Mouse (Mus musculus) myocyte (in vitro differentiated cells): ENCODE data around the gene Celf2. TPM values are rescaled to one million over a fixed set of nuclear protein-coding genes. Genes with fewer than 3 reads are reported as not detected.

Experiments
- H3K27me3 ChIP-seq: one replicate; pipeline ENCODE4 v1.6.1; 2011; ENCODE audit not compliant: control insufficient read depth, insufficient read depth, insufficient read length
- H3K36me3 ChIP-seq: one replicate; pipeline ENCODE4 v1.6.1; 2011; ENCODE audit not compliant: control insufficient read depth, insufficient read depth
- H3K4me2 ChIP-seq: one replicate; pipeline ENCODE4 v1.6.1; 2011; ENCODE audit warnings: low read depth, control low read depth
- H3K4me3 ChIP-seq: one replicate; pipeline ENCODE4 v1.5.1; 2011; ENCODE audit warnings: mild to moderate bottlenecking, control low read depth, moderate library complexity
- H3K79me2 ChIP-seq: one replicate; pipeline ENCODE4 v1.6.1; 2011; ENCODE audit not compliant: control insufficient read depth, insufficient read depth
- H3ac ChIP-seq: one replicate; pipeline ENCODE4 v1.6.1; 2011; ENCODE audit not compliant: control insufficient read depth, insufficient read length
- CEBPB ChIP-seq: IDR thresholded peaks from 2 replicates; pipeline ENCODE4 v1.6.1; 2011; ENCODE audit warnings: mild to moderate bottlenecking, moderate library complexity; ENCODE audit not compliant: poor library complexity, insufficient read depth, severe bottlenecking
- E2F4 ChIP-seq: IDR thresholded peaks from one replicate; pipeline ENCODE4 v1.6.1; 2011; ENCODE audit warnings: mild to moderate bottlenecking, control low read depth, moderate library complexity; ENCODE audit not compliant: insufficient read depth
- MAX ChIP-seq: IDR thresholded peaks from one replicate; pipeline ENCODE4 v1.6.1; 2011; ENCODE audit warnings: low read depth, mild to moderate bottlenecking, control low read depth
- MYOD1 ChIP-seq, 3 experiments: IDR thresholded peaks; one replicate each; pipeline ENCODE4 v1.6.1; 2011; ENCODE audit warnings: control low read depth in 2 of 3, low read depth in 2 of 3, mild to moderate bottlenecking in 2 of 3, moderate library complexity in 1 of 3; ENCODE audit not compliant: insufficient read length in 2 of 3, control insufficient read depth in 1 of 3
- MYOG ChIP-seq, 3 experiments: IDR thresholded peaks; one replicate each; pipeline ENCODE4 v1.6.1; 2011; ENCODE audit warnings: control low read depth in 2 of 3, low read depth in 2 of 3, mild to moderate bottlenecking in 2 of 3; ENCODE audit not compliant: insufficient read length in 2 of 3, control insufficient read depth in 1 of 3, insufficient read depth in 1 of 3
- POLR2A ChIP-seq: IDR thresholded peaks from one replicate; pipeline ENCODE4 v1.6.1; 2011; ENCODE audit warnings: low read depth, mild to moderate bottlenecking, control low read depth, moderate library complexity; ENCODE audit not compliant: insufficient read length
- POLR2AphosphoS2 ChIP-seq: IDR thresholded peaks from one replicate; pipeline ENCODE4 v1.6.1; 2011; ENCODE audit warnings: low read depth, control low read depth; ENCODE audit not compliant: insufficient read length
- REST ChIP-seq: IDR thresholded peaks from one replicate; pipeline ENCODE4 v1.6.1; 2011; ENCODE audit warnings: mild to moderate bottlenecking, control low read depth, moderate library complexity; ENCODE audit not compliant: insufficient read depth, insufficient read length
- SRF ChIP-seq: IDR thresholded peaks from one replicate; pipeline ENCODE4 v1.6.1; 2011; ENCODE audit warnings: low read depth; ENCODE audit not compliant: control insufficient read depth, insufficient read length
- TCF12 ChIP-seq: IDR thresholded peaks from one replicate; pipeline ENCODE4 v1.6.1; 2011; ENCODE audit warnings: mild to moderate bottlenecking, control low read depth; ENCODE audit not compliant: poor library complexity, insufficient read depth, severe bottlenecking
- TCF3 ChIP-seq: IDR thresholded peaks from one replicate; pipeline ENCODE4 v1.6.1; 2011; ENCODE audit warnings: low read depth, control low read depth; ENCODE audit not compliant: insufficient read length
- USF1 ChIP-seq: IDR thresholded peaks from one replicate; pipeline ENCODE4 v1.6.1; 2011; ENCODE audit warnings: low read depth, mild to moderate bottlenecking, control low read depth, moderate library complexity
- polyA plus RNA-seq: library from polyadenylated mRNA; unstranded; fragments of >200 nt; fragmentation: generic; extraction: Trizol; gene quantifications from one replicate; pipeline ENCODE4 v1.2.1, GENCODE M21; 2012; ENCODE audit warnings: missing spikeins

Gene Celf2
- polyA plus RNA-seq, 1 experiment, result 30.1 TPM

DNA sequence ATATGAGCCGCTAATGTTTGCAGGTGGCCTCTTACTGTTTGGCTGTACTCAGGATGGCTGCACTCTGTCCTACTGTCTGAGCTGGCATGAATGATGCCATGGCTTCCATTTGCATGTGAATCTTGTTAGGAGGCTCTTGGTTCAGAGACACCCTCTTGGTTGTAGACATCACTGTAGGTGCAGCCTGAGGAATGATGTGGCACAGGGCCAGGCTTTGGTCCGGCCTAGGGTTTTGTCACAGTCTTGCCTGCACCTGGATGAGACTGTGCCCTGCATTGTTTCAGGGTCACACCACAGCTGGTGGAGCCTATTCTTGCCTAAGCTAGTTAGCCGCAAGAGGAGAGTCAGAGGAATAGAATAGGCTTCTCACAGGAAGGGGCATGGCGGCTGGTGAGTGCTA is 977.0 kb downstream of the Celf2 start:
- no peak overlapping the region for H3K4me3 ChIP-seq
- no peaks in the 10 kb centered on the region for H3K79me2 ChIP-seq
- TF ChIP-seq SRF (no peak), TCF3 (no peak), MYOG (IDR thresholded peaks at IDR 0.05; ENCODE audit: control insufficient read depth in 1 of 3, insufficient read depth in 1 of 3, insufficient read length in 2 of 3, low read depth in 2 of 3) (no peak), USF1 (no peak), TCF12 (no peak), E2F4 (no peak), MAX (no peak), REST (no peak), CEBPB (no peak), POLR2AphosphoS2 (no peak), MYOD1 (IDR thresholded peaks at IDR 0.05; ENCODE audit: control insufficient read depth in 1 of 3, insufficient read length in 2 of 3, low read depth in 2 of 3) (no peak), POLR2A (no peak)
- H3K4me2 ChIP-seq, result no peak overlapping the region
- H3K36me3 ChIP-seq, result no peaks in the 10 kb centered on the region
- H3K27me3 ChIP-seq, result no peaks in the 10 kb centered on the region
- H3ac ChIP-seq, result no peak overlapping the region

- TF ChIP-seq MYOD1 (IDR thresholded peaks at IDR 0.05; ENCODE audit: control insufficient read depth in 1 of 3, insufficient read length in 2 of 3, low read depth in 2 of 3), result no peak
- no peak for TF ChIP-seq MAX
- TF ChIP-seq MYOG (IDR thresholded peaks at IDR 0.05; ENCODE audit: control insufficient read depth in 1 of 3, insufficient read depth in 1 of 3, insufficient read length in 2 of 3, low read depth in 2 of 3), result no peak
- TF ChIP-seq POLR2A, result no peak
- no peak for TF ChIP-seq REST
- no peak for TF ChIP-seq POLR2AphosphoS2
- no peak for TF ChIP-seq TCF12
- TF ChIP-seq CEBPB, result no peak
- no peak for TF ChIP-seq E2F4
- no peak for TF ChIP-seq SRF
- no peak for TF ChIP-seq USF1
- no peak for TF ChIP-seq TCF3
- no peak overlapping the region for H3ac ChIP-seq
- no peak overlapping the region for H3K4me3 ChIP-seq
- no peaks in the 10 kb centered on the region for H3K79me2 ChIP-seq
- no peaks in the 10 kb centered on the region for H3K36me3 ChIP-seq
- no peaks in the 10 kb centered on the region for H3K27me3 ChIP-seq
- no peak overlapping the region for H3K4me2 ChIP-seq
Measured at GRCm38 (mm10) chr2:6528076-6528475, 981.3 kb downstream of the Celf2 start.

DNA sequence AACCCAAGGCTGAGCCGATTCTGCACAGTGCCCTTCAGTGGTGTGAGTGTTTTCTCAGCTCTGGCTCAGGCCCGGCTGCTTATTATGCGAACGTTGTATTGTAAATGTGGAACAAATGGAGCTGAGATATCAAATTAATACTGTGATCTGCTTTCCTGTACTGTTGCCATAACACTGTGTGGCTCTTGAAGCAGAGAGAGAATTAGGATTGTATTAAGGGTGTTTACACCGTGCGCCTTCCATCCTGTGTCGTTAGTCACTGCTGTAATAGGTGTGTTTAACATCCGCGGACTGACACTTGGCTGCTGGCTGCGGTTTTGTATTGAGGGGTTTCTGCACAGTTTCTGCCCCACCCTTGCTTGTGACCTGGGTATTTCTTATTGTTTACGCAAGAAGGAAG is 982.5 kb downstream of the Celf2 start:
- Histone ChIP-seq H3K79me2 (no peaks in the 10 kb centered on the region), H3ac (no peak overlapping the region), H3K4me3 (no peak overlapping the region), H3K4me2 (no peak overlapping the region), H3K36me3 (no peaks in the 10 kb centered on the region), H3K27me3 (no peaks in the 10 kb centered on the region)
- TF ChIP-seq TCF12, result no peak
- no peak for TF ChIP-seq MYOD1 (IDR thresholded peaks at IDR 0.05; ENCODE audit: control insufficient read depth in 1 of 3, insufficient read length in 2 of 3, low read depth in 2 of 3)
- TF ChIP-seq REST, result no peak
- no peak for TF ChIP-seq TCF3
- no peak for TF ChIP-seq POLR2AphosphoS2
- no peak for TF ChIP-seq MAX
- TF ChIP-seq SRF, result no peak
- no peak for TF ChIP-seq MYOG (IDR thresholded peaks at IDR 0.05; ENCODE audit: control insufficient read depth in 1 of 3, insufficient read depth in 1 of 3, insufficient read length in 2 of 3, low read depth in 2 of 3)
- TF ChIP-seq USF1, result no peak
- no peak for TF ChIP-seq E2F4

GRCm38 (mm10) chr2:6526311-6526710 is 983.1 kb downstream of the Celf2 start:
- Histone ChIP-seq H3K36me3 (no peaks in the 10 kb centered on the region), H3K4me2 (no peak overlapping the region), H3K79me2 (no peaks in the 10 kb centered on the region), H3K4me3 (no peak overlapping the region), H3K27me3 (no peaks in the 10 kb centered on the region), H3ac (no peak overlapping the region)
- TF ChIP-seq TCF3 (no peak), MAX (no peak), USF1 (no peak), MYOG (IDR thresholded peaks at IDR 0.05; ENCODE audit: control insufficient read depth in 1 of 3, insufficient read depth in 1 of 3, insufficient read length in 2 of 3, low read depth in 2 of 3) (no peak), POLR2AphosphoS2 (no peak)

GRCm38 (mm10) chr2:6523924-6524300 is 985.5 kb downstream of the Celf2 start:
- H3K27me3 ChIP-seq, result no peaks in the 10 kb centered on the region
- no peak for TF ChIP-seq MYOG (IDR thresholded peaks at IDR 0.05; ENCODE audit: control insufficient read depth in 1 of 3, insufficient read depth in 1 of 3, insufficient read length in 2 of 3, low read depth in 2 of 3)
- no peak for TF ChIP-seq POLR2AphosphoS2
- TF ChIP-seq SRF, result no peak
- no peak for TF ChIP-seq TCF3
- no peak for TF ChIP-seq POLR2A
- H3K4me3 ChIP-seq, result no peak overlapping the region
- H3K79me2 ChIP-seq, result no peaks in the 10 kb centered on the region
- H3K4me2 ChIP-seq, result no peak overlapping the region
- no peaks in the 10 kb centered on the region for H3K36me3 ChIP-seq
- no peak overlapping the region for H3ac ChIP-seq
